Mouse (Mus musculus) liver, embryonic 11.5 days (tissue): ENCODE results near the gene Lsp1. TPM values are rescaled to one million over a fixed set of nuclear protein-coding genes. Genes with fewer than 3 reads are reported as not detected.

Experiments
- ATAC-seq: fragments of 200-750 bp; cut with Nextera tagmentation; replicated peaks from 2 replicates; pipeline ENCODE4 v1.8.0; 2017; ENCODE audit warnings: moderate number of reproducible peaks, mild to moderate bottlenecking, moderate TSS enrichment, moderate library complexity; ENCODE audit not compliant: low FRiP score
- DNase-seq: peaks from one replicate; pipeline ENCODE4 v3.0.0-alpha.2; 2017; ENCODE audit warnings: low spot score
- H3K27ac ChIP-seq: fragments of 300-500 bp; sonication (generic); 2 replicates; pipeline ENCODE4 v1.5.1; 2014; ENCODE audit warnings: mild to moderate bottlenecking, low read depth, low read length, control low read depth
- H3K27me3 ChIP-seq: fragments of 300-500 bp; sonication (generic); replicated peaks from 2 replicates; pipeline ENCODE4 v1.6.1; 2014; ENCODE audit warnings: low read length, mixed read lengths; ENCODE audit not compliant: control insufficient read depth, insufficient read depth
- H3K36me3 ChIP-seq: fragments of 300-500 bp; sonication (generic); 2 replicates; pipeline ENCODE4 v1.6.1; 2014; ENCODE audit warnings: mild to moderate bottlenecking, low read length, moderate library complexity, mixed read lengths; ENCODE audit not compliant: control insufficient read depth, insufficient read depth
- H3K4me1 ChIP-seq: fragments of 300-500 bp; sonication (generic); replicated peaks from 2 replicates; pipeline ENCODE4 v1.6.1; 2014; ENCODE audit warnings: low read length, mixed read lengths; ENCODE audit not compliant: control insufficient read depth, insufficient read depth
- H3K4me2 ChIP-seq: fragments of 300-500 bp; sonication (generic); 2 replicates; pipeline ENCODE4 v1.6.1; 2014; ENCODE audit warnings: mild to moderate bottlenecking, control low read depth, moderate library complexity
- H3K4me3 ChIP-seq: fragments of 300-500 bp; sonication (generic); 2 replicates; pipeline ENCODE4 v1.5.1; 2014; ENCODE audit warnings: low read depth, low read length, control low read depth
- H3K9ac ChIP-seq: fragments of 300-500 bp; sonication (generic); 2 replicates; pipeline ENCODE4 v1.6.1; 2014; ENCODE audit warnings: low read depth, low read length, control low read depth
- H3K9me3 ChIP-seq: fragments of 300-500 bp; sonication (generic); 2 replicates; pipeline ENCODE4 v1.6.1; 2016; ENCODE audit warnings: low read length, inconsistent platforms, mixed read lengths; ENCODE audit not compliant: control insufficient read depth
- WGBS: fragments of 180-500 bp; shearing (Covaris S2); extraction: QIAGEN DNeasy Blood & Tissue Kit; methylation state at CpG from one replicate; pipeline ENCODE4 v1.1.7; 2014; 5-methylcytosine and 5-hydroxymethylcytosine counted together
- polyA plus RNA-seq: library from polyadenylated mRNA; unstranded; fragments of >200 nt; fragmentation: Nextera tagmentation; extraction: Ambion mirVana; gene quantifications from 2 replicates; pipeline ENCODE4 v1.2.1, GENCODE M21; 2014

The Lsp1 gene
- polyA plus RNA-seq, 1 experiment from 2014 or later, result 19.2 TPM

- Histone ChIP-seq H3K4me3 (no peak overlapping the region), H3K9me3 (no peaks in the 10 kb centered on the region), H3K9ac (no peak overlapping the region), H3K27ac (no peak overlapping the region), H3K36me3 (no peaks in the 10 kb centered on the region), H3K4me1 (peaks cover 35% of the 10 kb centered on the region), H3K27me3 (no peaks in the 10 kb centered on the region), H3K4me2 (no peak overlapping the region)
- no peak for ATAC-seq
- DNase-seq, result no peak
- 82% methylated on average over 4 of the region's 4 CpGs for WGBS
Observed at GRCm38 (mm10) chr7:142520331-142520730, 59.7 kb downstream of the Lsp1 start.

- DNase-seq (no peak), ATAC-seq (no peak)
- Histone ChIP-seq H3K4me1 (peaks cover 48% of the 10 kb centered on the region), H3K9ac (no peak overlapping the region), H3K36me3 (no peaks in the 10 kb centered on the region), H3K27me3 (no peaks in the 10 kb centered on the region), H3K27ac (no peak overlapping the region), H3K4me2 (no peak overlapping the region), H3K9me3 (no peaks in the 10 kb centered on the region), H3K4me3 (no peak overlapping the region)
- 28% methylated on average over 4 of the region's 4 CpGs for WGBS
Observed at GRCm38 (mm10) chr7:142522352-142522751, 61.7 kb downstream of the Lsp1 start.

GRCm38 (mm10) chr7:142523200-142523990 lies 62.8 kb downstream of the Lsp1 start:
- DNase-seq (no peak), ATAC-seq (no peak)
- H3K9me3 ChIP-seq, result no peaks in the 10 kb centered on the region
- 44% methylated on average over 17 of the region's 17 CpGs for WGBS
- no peaks in the 10 kb centered on the region for H3K27me3 ChIP-seq
- peak overlapping the region; percentile 70 for H3K27ac ChIP-seq
- H3K4me2 ChIP-seq, result no peak overlapping the region
- H3K4me3 ChIP-seq, result no peak overlapping the region
- H3K9ac ChIP-seq, result no peak overlapping the region; the same call in 1 of the 2 replicates
- no peaks in the 10 kb centered on the region for H3K36me3 ChIP-seq
- peaks cover 57% of the 10 kb centered on the region for H3K4me1 ChIP-seq

- DNase-seq (peak; percentile 57), ATAC-seq (peak; percentile 86)
- Histone ChIP-seq H3K9ac (peak overlapping the region; percentile 46), H3K4me3 (no peak overlapping the region), H3K27me3 (no peaks in the 10 kb centered on the region), H3K4me2 (peak overlapping the region; percentile 35), H3K27ac (peak overlapping the region; percentile 81), H3K36me3 (no peaks in the 10 kb centered on the region), H3K9me3 (no peaks in the 10 kb centered on the region), H3K4me1 (peaks cover 68% of the 10 kb centered on the region)
- WGBS, result 31% methylated on average over 13 of the region's 13 CpGs
Observed at GRCm38 (mm10) chr7:142525342-142526178, 65.0 kb downstream of the Lsp1 start.

- Histone ChIP-seq H3K36me3 (no peaks in the 10 kb centered on the region), H3K4me3 (no peak overlapping the region), H3K27ac (no peak overlapping the region; the same call in 1 of the 2 replicates), H3K4me1 (peaks cover 63% of the 10 kb centered on the region), H3K9me3 (no peaks in the 10 kb centered on the region), H3K4me2 (no peak overlapping the region), H3K9ac (no peak overlapping the region), H3K27me3 (no peaks in the 10 kb centered on the region)
- ATAC-seq (peak; percentile 30; the same call in 1 of the 2 replicates), DNase-seq (no peak)
- 46% methylated on average over 10 of the region's 10 CpGs for WGBS
Observed at GRCm38 (mm10) chr7:142529350-142529749, 68.7 kb downstream of the Lsp1 start.

- no peaks in the 10 kb centered on the region for H3K27me3 ChIP-seq
- H3K36me3 ChIP-seq, result 0 out of 2 replicates have a peak, but pooled peaks cover under 1% of the 10 kb centered on the region
- H3K4me1 ChIP-seq, result peaks cover 54% of the 10 kb centered on the region
- 84% methylated on average over 4 of the region's 4 CpGs for WGBS
- peak overlapping the region; percentile 95; the same call in 1 of the 2 replicates for H3K27ac ChIP-seq
- no peak overlapping the region for H3K9ac ChIP-seq
- no peak for DNase-seq
- peak overlapping the region; percentile 87 for H3K4me2 ChIP-seq
- no peaks in the 10 kb centered on the region for H3K9me3 ChIP-seq
- no peak overlapping the region for H3K4me3 ChIP-seq
- no peak for ATAC-seq
Observed at GRCm38 (mm10) chr7:142531973-142532521, 71.4 kb downstream of the Lsp1 start.

- 7% methylated on average over 17 of the region's 17 CpGs for WGBS
- peak; percentile 39 for ATAC-seq
- no peaks in the 10 kb centered on the region for H3K27me3 ChIP-seq
- H3K27ac ChIP-seq, result peak within 1 kb of the TSS; percentile 95
- H3K4me3 ChIP-seq, result peak within 1 kb of the TSS; percentile 78
- H3K4me2 ChIP-seq, result peak within 1 kb of the TSS; percentile 87
- H3K9me3 ChIP-seq, result no peaks in the 10 kb centered on the region
- DNase-seq, result peak; percentile 63
- peaks cover 56% of the 10 kb centered on the region for H3K4me1 ChIP-seq
- H3K9ac ChIP-seq, result peak within 1 kb of the TSS; percentile 89
- H3K36me3 ChIP-seq, result peaks cover 2% of the 10 kb centered on the region; the same call in 1 of the 2 replicates
Observed at GRCm38 (mm10) chr7:142532671-142533058, 72.1 kb downstream of the Lsp1 start, which contains the start of gene Mrpl23. TSS of gene Mrpl23 (plus strand) at chr7:142532686.

- WGBS, result 1% methylated on average over 44 of the region's 44 CpGs
- H3K4me3 ChIP-seq, result peak overlapping the region; percentile 78
- ATAC-seq, result peak; percentile 77
- peak overlapping the region; percentile 87 for H3K4me2 ChIP-seq
- DNase-seq, result peak; percentile 84
- H3K27ac ChIP-seq, result peak overlapping the region; percentile 95
- no peaks in the 10 kb centered on the region for H3K27me3 ChIP-seq
- H3K9ac ChIP-seq, result peak overlapping the region; percentile 89
- peaks cover 56% of the 10 kb centered on the region for H3K4me1 ChIP-seq
- no peaks in the 10 kb centered on the region for H3K9me3 ChIP-seq
- peaks cover 2% of the 10 kb centered on the region; the same call in 1 of the 2 replicates for H3K36me3 ChIP-seq
Observed at GRCm38 (mm10) chr7:142533059-142533855, 72.6 kb downstream of the Lsp1 start.
